Mouse (Mus musculus) G1E (cell line): ENCODE results near the gene Cdk4. TPM values are rescaled to one million over a fixed set of nuclear protein-coding genes. Genes with fewer than 3 reads are reported as not detected.

Experiments
- ATAC-seq: 2 replicates; pipeline ENCODE4 v1.8.0; 2016; ENCODE audit warnings: mild to moderate bottlenecking; ENCODE audit not compliant: insufficient number of reproducible peaks, poor library complexity, low FRiP score, severe bottlenecking; ENCODE audit errors: extremely low read depth
- DNase-seq: peaks from one replicate; pipeline ENCODE4 v3.0.0; 2012; ENCODE audit warnings: low spot score
- H3K27me3 ChIP-seq: 2 replicates; pipeline ENCODE4 v1.6.1; 2012; ENCODE audit warnings: mild to moderate bottlenecking, low read length, inconsistent platforms; ENCODE audit not compliant: insufficient read depth
- H3K36me3 ChIP-seq: replicated peaks from 2 replicates; pipeline ENCODE3; 2012; ENCODE audit warnings: mild to moderate bottlenecking, inconsistent platforms
- H3K4me1 ChIP-seq: 2 replicates; pipeline ENCODE4 v1.6.1; 2012; ENCODE audit warnings: low read depth, low read length, inconsistent platforms, mixed read lengths; ENCODE audit not compliant: insufficient read depth
- H3K4me3 ChIP-seq: 2 replicates; pipeline ENCODE4 v1.5.1; 2012; ENCODE audit warnings: low read depth, mild to moderate bottlenecking, inconsistent platforms, low read length, moderate library complexity, mixed read lengths
- H3K9me3 ChIP-seq: replicated peaks from 2 replicates; pipeline ENCODE4 v1.6.1; 2012; ENCODE audit warnings: inconsistent platforms
- CTCF ChIP-seq: IDR thresholded peaks from 2 replicates; pipeline ENCODE4 v1.5.1; 2012; ENCODE audit warnings: low read depth, low read length, inconsistent platforms, mixed read lengths
- GATA1 ChIP-seq: IDR thresholded peaks from 2 replicates; pipeline ENCODE4 v1.6.1; 2012; ENCODE audit warnings: borderline replicate concordance, low read length, inconsistent platforms, mixed read lengths
- GATA2 ChIP-seq: IDR thresholded peaks from 2 replicates; pipeline ENCODE4 v1.6.1; 2012; ENCODE audit warnings: low read depth, low read length, inconsistent platforms, borderline replicate concordance
- POLR2AphosphoS5 ChIP-seq: IDR thresholded peaks from 2 replicates; pipeline ENCODE4 v1.6.1; 2012; ENCODE audit warnings: low read depth, low read length, inconsistent platforms; ENCODE audit not compliant: insufficient replicate concordance
- TAL1 ChIP-seq: conservative IDR thresholded peaks from 2 replicates; pipeline ENCODE4 v1.6.1; 2012; ENCODE audit warnings: low read depth, low read length, inconsistent platforms, mixed read lengths
- polyA plus RNA-seq: library from polyadenylated mRNA; stranded (reverse); fragments of >175 nt; gene quantifications from 2 replicates; pipeline ENCODE4 v1.2.3, GENCODE M21; 2012
- total RNA-seq, 2 experiments: library from RNA; stranded (forward) in 1 of 2; stranded (reverse) in 1 of 2; fragments of 200-1000 nt in 1 of 2; fragments of >200 nt in 1 of 2; fragmentation: Nextera tagmentation in 1 of 2; gene quantifications; 2 replicates each; pipeline ENCODE4 v1.2.3; 2014 to 2017

The Cdk4 gene
- total and polyA plus RNA-seq, 3 experiments: 532 to 1,826 (median 648) TPM

DNA sequence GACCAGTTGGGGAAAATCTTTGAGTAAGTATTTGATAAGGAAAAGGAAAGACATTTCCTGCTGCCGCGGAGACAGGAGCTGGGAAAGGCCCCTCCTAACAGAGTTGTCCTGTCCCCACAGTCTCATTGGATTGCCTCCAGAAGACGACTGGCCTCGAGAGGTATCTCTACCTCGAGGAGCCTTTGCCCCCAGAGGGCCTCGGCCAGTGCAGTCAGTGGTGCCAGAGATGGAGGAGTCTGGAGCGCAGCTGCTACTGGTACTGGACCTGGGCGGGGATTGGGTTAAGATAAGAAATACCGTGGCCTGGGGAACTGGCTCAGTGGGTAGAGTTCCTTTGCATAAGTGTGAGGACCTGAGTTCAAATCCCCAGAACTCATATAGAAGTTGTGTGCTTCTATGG is 2.6 kb downstream of the Cdk4 start:
- Histone ChIP-seq H3K36me3 (peaks cover 51% of the 10 kb centered on the region), H3K27me3 (peaks cover 9% of the 10 kb centered on the region), H3K4me3 (no peak overlapping the region; the same call in 1 of the 2 replicates), H3K4me1 (peaks cover 66% of the 10 kb centered on the region), H3K9me3 (0 out of 2 replicates have a peak, but pooled peaks cover 2% of the 10 kb centered on the region)
- ATAC-seq (no peak), DNase-seq (no peak)
- no peak for TF ChIP-seq POLR2AphosphoS5
- TF ChIP-seq GATA2: no peak
- TF ChIP-seq TAL1: no peak
- no peak for TF ChIP-seq CTCF
- TF ChIP-seq GATA1: no peak

GRCm38 (mm10) chr10:127066519-127067018 is 3.2 kb downstream of the Cdk4 start:
- Histone ChIP-seq H3K4me1 (peaks cover 69% of the 10 kb centered on the region), H3K27me3 (peaks cover 4% of the 10 kb centered on the region; the same call in 1 of the 2 replicates)

GRCm38 (mm10) chr10:127068360-127069038 is 5.2 kb downstream of the Cdk4 start:
- no peaks in the 10 kb centered on the region for H3K27me3 ChIP-seq
- peak overlapping the region; percentile 72; the same call in 1 of the 2 replicates for H3K4me3 ChIP-seq
- 0 out of 2 replicates have a peak, but pooled peaks cover 2% of the 10 kb centered on the region for H3K9me3 ChIP-seq
- DNase-seq: no peak
- H3K36me3 ChIP-seq: peaks cover 54% of the 10 kb centered on the region
- ATAC-seq: no peak
- H3K4me1 ChIP-seq: peaks cover 59% of the 10 kb centered on the region
- TF ChIP-seq GATA2 (no peak), CTCF (no peak), GATA1 (no peak), POLR2AphosphoS5 (no peak), TAL1 (no peak)

More at GRCm38 (mm10) chr10:127066519-127067018, 3.2 kb downstream of the Cdk4 start:
- H3K4me3 ChIP-seq: peak overlapping the region; percentile 2; the same call in 1 of the 2 replicates
- DNase-seq (no peak), ATAC-seq (no peak)
- H3K9me3 ChIP-seq: 0 out of 2 replicates have a peak, but pooled peaks cover 2% of the 10 kb centered on the region
- H3K36me3 ChIP-seq: peaks cover 54% of the 10 kb centered on the region
- TF ChIP-seq TAL1 (no peak), GATA1 (no peak)

DNA sequence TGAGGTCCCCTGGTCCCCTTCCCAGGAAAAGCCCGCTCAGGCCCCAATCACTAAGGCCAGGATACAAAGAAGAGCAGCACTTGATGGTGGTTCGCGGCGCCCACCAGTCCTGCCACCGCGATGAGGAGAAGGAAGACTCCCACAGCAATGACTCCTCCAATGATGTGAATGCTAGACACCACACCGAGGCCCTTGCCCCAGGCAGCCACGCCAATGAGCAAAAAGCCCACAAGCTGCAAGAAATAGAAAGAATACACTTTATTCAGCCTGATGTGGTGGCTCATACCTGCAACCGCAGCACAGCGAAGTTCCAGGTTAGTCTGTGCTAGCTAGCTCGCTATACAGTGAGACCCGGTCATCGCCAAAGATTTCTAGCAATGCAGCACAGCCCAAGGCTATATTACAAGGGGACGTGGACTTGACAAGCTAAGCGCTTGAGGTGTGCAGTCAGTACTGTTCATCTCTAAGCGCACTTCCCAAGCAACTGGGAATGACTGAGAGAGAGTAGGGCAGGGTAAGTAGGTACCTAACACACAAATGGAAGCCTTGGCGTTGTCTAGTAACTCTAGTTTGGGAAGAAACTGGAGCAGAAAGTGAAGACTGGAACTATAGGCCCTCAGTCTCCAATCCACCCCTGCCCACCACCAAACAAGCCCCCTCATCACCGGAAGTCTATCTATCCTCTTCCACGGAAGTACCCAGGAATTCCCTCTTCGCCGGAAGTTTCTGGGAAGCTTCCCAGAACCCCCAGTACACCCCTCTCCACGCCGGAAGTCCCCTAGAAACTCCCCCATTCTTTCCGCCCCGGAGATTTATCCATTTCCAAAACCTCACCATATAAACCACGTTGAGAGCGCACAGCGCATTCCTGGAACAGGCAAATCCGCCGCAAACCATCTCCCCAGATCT is 6.2 kb downstream of the Cdk4 start:
- TF ChIP-seq POLR2AphosphoS5 (peak; percentile 76; the same call in 1 of the 2 replicates), GATA2 (no peak)
- no peaks in the 10 kb centered on the region for H3K27me3 ChIP-seq
- DNase-seq (no peak), ATAC-seq (peak; percentile 3; the same call in 1 of the 2 replicates)
- H3K4me1 ChIP-seq: peaks cover 57% of the 10 kb centered on the region
- peak overlapping the region; percentile 72 for H3K4me3 ChIP-seq
- no peaks in the 10 kb centered on the region for H3K9me3 ChIP-seq
- peaks cover 51% of the 10 kb centered on the region for H3K36me3 ChIP-seq

DNA sequence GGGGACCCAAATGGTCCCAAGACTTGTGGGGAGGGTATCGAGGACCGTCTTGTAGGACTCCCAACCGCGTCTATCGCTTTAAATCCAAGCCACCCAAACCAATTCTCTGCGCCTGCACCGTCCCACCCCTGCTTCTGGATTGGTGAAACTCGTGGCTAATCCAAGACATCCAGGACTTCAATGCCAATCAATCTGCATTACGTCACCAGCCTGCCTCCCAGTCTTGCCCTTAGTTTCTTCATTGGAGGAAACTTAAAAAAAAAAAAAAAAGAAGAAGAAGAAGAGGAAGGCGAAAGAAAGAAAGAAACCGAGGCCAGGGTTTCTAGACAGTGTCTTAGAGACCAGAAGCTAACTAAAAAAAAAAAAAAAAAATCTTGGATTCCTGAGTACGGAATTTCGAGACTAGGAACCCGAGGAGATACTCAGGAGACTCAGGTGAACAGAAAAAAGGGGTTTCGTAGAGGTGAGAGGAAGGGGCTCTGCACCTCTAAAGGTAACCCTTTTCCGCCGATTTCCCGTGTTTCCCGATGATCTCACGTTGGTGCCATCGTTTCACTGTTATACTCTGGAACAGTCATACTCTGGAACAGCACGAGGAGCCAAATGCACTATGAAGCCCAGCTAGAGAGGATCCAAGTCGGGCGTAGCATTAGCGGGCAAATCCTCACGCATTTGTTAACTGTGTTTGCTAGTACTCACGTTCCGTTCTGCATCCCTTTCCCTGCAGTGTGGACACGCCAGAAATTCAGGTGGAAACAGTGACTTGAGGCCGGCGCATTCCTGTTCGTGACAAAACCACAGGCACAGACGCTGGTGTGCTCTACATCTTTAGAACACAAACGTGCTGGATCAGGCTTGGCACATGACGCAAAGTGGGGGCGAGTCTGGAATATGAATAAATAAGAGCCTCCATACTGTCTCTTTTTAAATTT is 7.1 kb downstream of the Cdk4 start, which contains the start of gene Tspan31:
Gene Tspan31 (minus strand): TSS at position 75 of the 932 bp plus-strand sequence.
- peaks cover 7% of the 10 kb centered on the region for H3K27me3 ChIP-seq
- H3K4me1 ChIP-seq: peaks cover 53% of the 10 kb centered on the region
- no peaks in the 10 kb centered on the region for H3K9me3 ChIP-seq
- DNase-seq (peak; percentile 87), ATAC-seq (peak; percentile 94)
- no peak for TF ChIP-seq GATA2
- TF ChIP-seq CTCF: no peak
- TF ChIP-seq POLR2AphosphoS5: no peak
- TF ChIP-seq GATA1: no peak
- TF ChIP-seq TAL1: no peak
- H3K4me3 ChIP-seq: peak within 1 kb of the TSS; percentile 72
- H3K36me3 ChIP-seq: peaks cover 42% of the 10 kb centered on the region
